Mouse (Mus musculus) CD4-positive, CD25-positive, alpha-beta regulatory T cell, adult 4 months (primary cell): ENCODE results near the gene Vmn2r61. TPM values are rescaled to one million over a fixed set of nuclear protein-coding genes. Genes with fewer than 3 reads are reported as not detected.

ENCODE experiments used
- ATAC-seq: one replicate; pipeline ENCODE4 v1.8.0; 2017
- polyA plus RNA-seq, 2 experiments: library from polyadenylated mRNA; unstranded; fragments of 100-300 nt; shearing (Covaris generic); gene quantifications; one replicate each; pipeline ENCODE4 v1.2.1; 2017

The Vmn2r61 gene
- polyA plus RNA-seq = not detected

- ATAC-seq = no peak
Observed at GRCm38 (mm10) chr7:42259753-42260152, at the start of gene Vmn2r61. Vmn2r61 (plus strand) TSS chr7:42260053.

Other genes with a start within 250 kb of the Vmn2r61 start
- gene Vmn2r59, start 201.0 kb upstream of the Vmn2r61 start, polyA plus RNA-seq = under 1 TPM in 1 of 2 experiments, not detected in 1; 0.05 TPM
- under 1 TPM in 1 of 2 experiments, not detected in 1; 0.05 TPM for gene Vmn2r60, start 152.3 kb upstream of the Vmn2r61 start, polyA plus RNA-seq
- not detected for gene 4933421I07Rik, start 188.1 kb downstream of the Vmn2r61 start, polyA plus RNA-seq
- 10 to 100 TPM; 36.0 to 45.9 TPM for gene Zfp141, start 245.7 kb downstream of the Vmn2r61 start, polyA plus RNA-seq